Mouse (Mus musculus) G1E (cell line): Measurements from ENCODE around the gene Sept12.

ENCODE experiments used
- CTCF ChIP-seq: IDR thresholded peaks from 2 replicates; pipeline ENCODE4 v1.5.1; 2012; ENCODE audit warnings: low read depth, low read length, inconsistent platforms, mixed read lengths
- GATA1 ChIP-seq: IDR thresholded peaks from 2 replicates; pipeline ENCODE4 v1.6.1; 2012; ENCODE audit warnings: borderline replicate concordance, low read length, inconsistent platforms, mixed read lengths
- GATA2 ChIP-seq: IDR thresholded peaks from 2 replicates; pipeline ENCODE4 v1.6.1; 2012; ENCODE audit warnings: low read depth, low read length, inconsistent platforms, borderline replicate concordance
- POLR2AphosphoS5 ChIP-seq: IDR thresholded peaks from 2 replicates; pipeline ENCODE4 v1.6.1; 2012; ENCODE audit warnings: low read depth, low read length, inconsistent platforms; ENCODE audit not compliant: insufficient replicate concordance
- TAL1 ChIP-seq: conservative IDR thresholded peaks from 2 replicates; pipeline ENCODE4 v1.6.1; 2012; ENCODE audit warnings: low read depth, low read length, inconsistent platforms, mixed read lengths

DNA sequence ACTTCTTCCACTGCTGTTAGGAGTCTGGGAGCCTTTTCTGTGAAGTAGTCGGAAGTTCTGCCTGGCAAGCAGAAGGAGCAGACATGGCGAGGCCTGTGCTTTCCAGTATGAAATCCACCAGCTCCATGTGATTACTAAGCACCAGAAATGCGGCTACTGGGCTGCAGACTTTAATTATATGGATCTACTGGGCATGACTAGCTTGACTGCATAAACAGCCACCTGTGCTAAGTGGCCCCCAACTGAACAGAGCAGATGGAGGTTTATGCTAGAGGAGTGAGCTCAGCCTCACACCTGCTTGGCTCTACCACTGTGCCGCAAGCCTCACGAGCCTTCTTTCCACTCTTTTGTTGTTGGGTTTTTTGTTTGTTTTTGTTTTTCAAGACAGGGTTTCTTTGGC lies 23.1 kb downstream of the Sept12 start:
- TF ChIP-seq CTCF (no peak), POLR2AphosphoS5 (no peak), GATA1 (no peak), GATA2 (no peak), TAL1 (no peak)
